Mouse (Mus musculus) ES-E14 (cell line): ENCODE results near the gene Oxld1. TPM values are rescaled to one million over a fixed set of nuclear protein-coding genes. Genes with fewer than 3 reads are reported as not detected.

ENCODE experiments used
- DNase-seq: peaks from one replicate; pipeline ENCODE4 v3.0.0-alpha.2; 2013; ENCODE audit warnings: low read depth, low spot score
- H3K27ac ChIP-seq: 2 replicates; pipeline ENCODE4 v1.5.1; 2012; ENCODE audit warnings: low read depth, mild to moderate bottlenecking, low read length, moderate library complexity, mixed read lengths; ENCODE audit not compliant: poor library complexity, insufficient read depth, severe bottlenecking
- H3K36me3 ChIP-seq: 2 replicates; pipeline ENCODE4 v1.6.1; 2012; ENCODE audit warnings: mild to moderate bottlenecking, low read length, moderate library complexity, mixed read lengths; ENCODE audit not compliant: control insufficient read depth, poor library complexity, insufficient read depth, severe bottlenecking
- H3K4me1 ChIP-seq, 2 experiments: fragments of 150-350 bp in 1 of 2; sonication (generic) in 1 of 2; 2 replicates each; pipeline ENCODE4 v1.6.1; 2012; ENCODE audit warnings: low read length in 2 of 2, mild to moderate bottlenecking in 1 of 2, mixed read lengths in 1 of 2; ENCODE audit not compliant: control insufficient read depth in 2 of 2, insufficient read depth in 2 of 2, poor library complexity in 1 of 2
- H3K4me3 ChIP-seq, 2 experiments: fragments of 150-350 bp in 1 of 2; sonication (generic) in 1 of 2; 2 replicates each; pipeline ENCODE4 v1.5.1; 2012; ENCODE audit warnings: low read length in 2 of 2, low read depth in 1 of 2, mild to moderate bottlenecking in 1 of 2, mixed read lengths in 1 of 2; ENCODE audit not compliant: insufficient read depth in 1 of 2, poor library complexity in 1 of 2, severe bottlenecking in 1 of 2
- H3K9ac ChIP-seq: 2 replicates; pipeline ENCODE4 v1.6.1; 2012; ENCODE audit warnings: low read depth, mild to moderate bottlenecking, low read length, mixed read lengths; ENCODE audit not compliant: poor library complexity, insufficient read depth, severe bottlenecking
- H3K9me3 ChIP-seq: fragments of 150-350 bp; sonication (generic); 2 replicates; pipeline ENCODE4 v1.6.1; 2012; ENCODE audit warnings: low read depth, mild to moderate bottlenecking, low read length; ENCODE audit not compliant: control insufficient read depth, insufficient read depth
- CHD2 ChIP-seq: IDR thresholded peaks from 2 replicates; pipeline ENCODE4 v1.6.1; 2014; ENCODE audit warnings: mild to moderate bottlenecking, low read depth, low read length, inconsistent platforms
- HCFC1 ChIP-seq: IDR thresholded peaks from 2 replicates; pipeline ENCODE4 v1.6.1; 2012; ENCODE audit warnings: low read length, inconsistent platforms, borderline replicate concordance; ENCODE audit not compliant: insufficient read depth
- MAFK ChIP-seq: IDR thresholded peaks from 2 replicates; pipeline ENCODE4 v1.6.1; 2014; ENCODE audit warnings: mild to moderate bottlenecking, low read depth, low read length, inconsistent platforms; ENCODE audit not compliant: insufficient read depth
- ZC3H11A ChIP-seq: IDR thresholded peaks from 2 replicates; pipeline ENCODE4 v1.6.1; 2012; ENCODE audit warnings: low read depth, mild to moderate bottlenecking, inconsistent platforms, low read length, borderline replicate concordance
- ZNF384 ChIP-seq: IDR thresholded peaks from 2 replicates; pipeline ENCODE4 v1.6.1; 2012; ENCODE audit warnings: low read depth, low read length, inconsistent platforms
- in situ Hi-C, 2 experiments: fragments of 600-800 bp; cut with MboI; formaldehyde crosslinking; loops; one replicate each; pipeline ENCODE4 v1.15.1; 2025; ENCODE audit warnings: low sequenced_read_pairs in 2 of 2, inconsistent platforms in 1 of 2; ENCODE audit not compliant: unreplicated experiment in 2 of 2
- total RNA-seq: library from RNA; depleted of rRNA; stranded (reverse); fragments of 300-350 nt; gene quantifications from 2 replicates; pipeline ENCODE4 v1.2.3, GENCODE M21; 2012

Oxld1 gene
- total RNA-seq, 1 experiment = 4.1 TPM

DNA sequence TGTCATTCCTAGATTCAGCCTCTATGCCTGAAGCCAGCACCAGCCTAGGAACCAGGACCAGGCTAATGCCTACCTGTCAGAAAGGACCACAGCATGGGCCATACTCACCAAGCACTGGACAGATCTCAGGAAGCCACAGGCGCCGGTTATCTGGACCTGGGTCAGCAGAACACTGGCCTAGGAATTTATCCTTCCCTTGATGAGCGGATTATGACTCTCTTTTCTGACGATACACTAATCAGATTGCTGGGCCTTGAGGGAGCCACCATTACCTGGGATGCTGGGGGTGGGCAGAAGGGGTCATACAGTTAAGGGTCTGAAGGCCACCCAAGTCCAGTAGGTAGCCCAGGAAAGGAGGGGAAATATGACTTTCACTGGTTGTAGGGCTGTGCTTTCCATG, 4.6 kb downstream of the Oxld1 start, which contains the start of gene Pde6g:
Gene Pde6g (minus strand): TSS at position 195 of the 400 bp plus-strand sequence.
- in situ Hi-C loops = no loop called here
- H3K4me3 ChIP-seq = no peak within 1 kb of the TSS
- H3K9me3 ChIP-seq = no peaks in the 10 kb centered on the region
- H3K36me3 ChIP-seq = peaks cover 2% of the 10 kb centered on the region; the same call in 1 of the 2 replicates
- H3K27ac ChIP-seq = no peak within 1 kb of the TSS
- no peak for TF ChIP-seq HCFC1
- TF ChIP-seq ZC3H11A = no peak
- no peak for TF ChIP-seq MAFK
- TF ChIP-seq ZNF384 = no peak
- TF ChIP-seq CHD2 = no peak
- H3K4me1 ChIP-seq = peaks cover 0 to 3% of the 10 kb centered on the region in 2 experiments; a peak in 1 of 4 replicates
- H3K9ac ChIP-seq = no peak within 1 kb of the TSS
- no peak for DNase-seq

DNA sequence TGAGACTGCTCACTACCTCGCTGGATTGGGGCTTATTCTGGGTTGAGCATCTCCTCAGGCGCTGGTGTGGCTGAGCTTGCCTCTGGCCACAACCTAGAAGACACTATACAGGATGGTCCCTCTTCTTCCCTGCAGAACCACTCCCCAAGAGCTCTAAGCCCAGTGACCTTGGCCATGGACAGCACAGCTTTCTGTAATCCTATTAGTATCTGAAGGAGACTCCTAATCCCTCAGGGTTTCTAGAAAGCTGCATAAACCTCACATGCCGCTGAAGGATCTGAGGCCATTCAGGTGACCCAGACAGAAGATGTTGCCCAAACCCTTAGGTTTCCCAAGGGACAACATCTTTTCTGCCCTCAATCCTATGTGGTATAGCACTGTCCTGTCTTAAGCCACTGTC, 5.6 kb downstream of the Oxld1 start:
- Histone ChIP-seq H3K4me1 (peaks cover 0 to 3% of the 10 kb centered on the region in 2 experiments; a peak in 1 of 4 replicates), H3K9ac (no peak overlapping the region), H3K27ac (no peak overlapping the region), H3K36me3 (peaks cover 2% of the 10 kb centered on the region; the same call in 1 of the 2 replicates), H3K4me3 (no peak overlapping the region), H3K9me3 (no peaks in the 10 kb centered on the region)
- TF ChIP-seq MAFK (no peak), CHD2 (no peak)
- DNase-seq = no peak
- in situ Hi-C loops = no loop called here

DNA sequence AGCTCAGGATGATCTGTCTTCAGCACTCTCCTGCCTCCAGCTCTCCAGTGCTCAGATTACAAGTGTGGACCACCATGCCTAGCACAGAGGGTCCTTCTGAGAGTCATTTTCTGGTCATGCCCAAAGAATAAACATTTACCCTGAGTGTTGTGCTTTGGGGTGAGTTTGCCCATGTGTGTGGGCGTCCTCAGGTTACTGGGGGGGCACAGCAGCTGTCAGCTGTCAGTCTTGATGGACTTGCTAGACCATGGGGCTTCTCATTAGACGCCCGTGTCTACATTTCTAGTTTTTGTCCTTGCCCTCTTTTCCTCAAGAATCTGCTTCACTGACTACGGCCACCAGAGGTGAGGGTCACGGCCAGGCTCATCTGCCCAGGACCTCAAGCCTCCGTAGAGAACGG, 10.7 kb downstream of the Oxld1 start:
- in situ Hi-C loops = no loop called here
- Histone ChIP-seq H3K9me3 (no peaks in the 10 kb centered on the region), H3K4me1 (peaks cover 0 to 3% of the 10 kb centered on the region in 2 experiments; a peak in 1 of 4 replicates), H3K27ac (no peak overlapping the region), H3K36me3 (no peaks in the 10 kb centered on the region), H3K4me3 (no peak overlapping the region), H3K9ac (no peak overlapping the region)
- no peak for TF ChIP-seq CHD2
- TF ChIP-seq MAFK = no peak
- TF ChIP-seq ZNF384 = no peak
- no peak for TF ChIP-seq ZC3H11A
- no peak for TF ChIP-seq HCFC1
- DNase-seq = no peak

DNA sequence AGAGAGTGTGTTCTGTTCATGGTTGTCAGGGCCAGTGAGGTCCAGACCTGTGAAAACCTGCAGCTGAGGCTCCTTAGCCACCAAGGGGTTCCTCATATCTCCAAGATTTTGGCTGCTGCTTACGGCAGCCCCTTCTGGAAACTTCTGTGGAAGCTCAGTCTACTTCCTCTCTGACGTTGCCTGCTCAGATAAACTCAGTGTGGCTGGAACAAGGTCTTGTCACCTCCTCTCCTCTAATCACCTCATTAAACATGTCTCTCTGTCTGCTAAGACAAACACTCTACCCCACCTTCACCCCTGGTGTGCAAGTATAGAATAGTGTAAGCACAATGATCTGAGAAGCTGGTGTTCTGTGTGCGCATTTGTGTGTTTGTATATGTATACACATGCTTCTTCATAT, 12.4 kb downstream of the Oxld1 start:
- Histone ChIP-seq H3K36me3 (no peaks in the 10 kb centered on the region), H3K9ac (no peak overlapping the region), H3K27ac (no peak overlapping the region), H3K4me3 (no peak overlapping the region), H3K9me3 (no peaks in the 10 kb centered on the region), H3K4me1 (peaks cover 0 to 3% of the 10 kb centered on the region in 2 experiments; a peak in 1 of 4 replicates)
- no peak for TF ChIP-seq ZNF384
- no peak for TF ChIP-seq ZC3H11A
- TF ChIP-seq HCFC1 = no peak
- no peak for TF ChIP-seq MAFK
- TF ChIP-seq CHD2 = no peak
- DNase-seq = no peak
- in situ Hi-C loops = no loop called here

DNA sequence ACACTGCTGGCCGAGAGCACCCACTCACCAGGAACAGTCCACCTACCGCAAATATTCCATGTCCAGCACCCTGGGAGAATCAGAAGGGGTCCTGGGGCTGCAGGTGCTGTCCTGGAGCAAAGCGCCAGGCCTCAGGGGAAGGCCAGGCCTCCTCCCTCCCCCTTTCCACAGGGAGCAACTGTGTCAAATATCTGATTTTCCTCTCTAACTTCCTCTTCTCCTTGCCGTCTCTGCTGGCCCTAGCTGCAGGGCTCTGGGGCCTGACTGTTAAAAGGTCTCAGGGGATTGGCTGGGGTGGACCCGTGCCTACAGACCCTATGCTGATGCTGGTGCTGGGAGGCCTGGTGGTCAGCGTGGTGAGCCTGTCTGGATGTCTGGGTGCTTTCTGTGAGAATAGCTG, 13.8 kb downstream of the Oxld1 start:
- H3K36me3 ChIP-seq = no peaks in the 10 kb centered on the region
- TF ChIP-seq ZC3H11A (no peak), ZNF384 (no peak), CHD2 (no peak), MAFK (no peak), HCFC1 (no peak)
- in situ Hi-C loops = no loop called here
- H3K9me3 ChIP-seq = no peaks in the 10 kb centered on the region
- no peak overlapping the region for H3K27ac ChIP-seq
- H3K4me1 ChIP-seq = peaks cover 0 to 3% of the 10 kb centered on the region in 2 experiments; a peak in 1 of 4 replicates
- no peak overlapping the region for H3K9ac ChIP-seq
- no peak for DNase-seq
- H3K4me3 ChIP-seq = no peak overlapping the region
